Mouse (Mus musculus): ENCODE measurements around the gene Ccdc30. TPM values are rescaled to one million over a fixed set of nuclear protein-coding genes. Genes with fewer than 3 reads are reported as not detected.
A peak's percentile ranks its signal among the peaks of the same experiment; 100 is the strongest.

Gene Ccdc30
- polyA plus RNA-seq, 1 experiment from 2014 or later: 1.0 TPM

DNA sequence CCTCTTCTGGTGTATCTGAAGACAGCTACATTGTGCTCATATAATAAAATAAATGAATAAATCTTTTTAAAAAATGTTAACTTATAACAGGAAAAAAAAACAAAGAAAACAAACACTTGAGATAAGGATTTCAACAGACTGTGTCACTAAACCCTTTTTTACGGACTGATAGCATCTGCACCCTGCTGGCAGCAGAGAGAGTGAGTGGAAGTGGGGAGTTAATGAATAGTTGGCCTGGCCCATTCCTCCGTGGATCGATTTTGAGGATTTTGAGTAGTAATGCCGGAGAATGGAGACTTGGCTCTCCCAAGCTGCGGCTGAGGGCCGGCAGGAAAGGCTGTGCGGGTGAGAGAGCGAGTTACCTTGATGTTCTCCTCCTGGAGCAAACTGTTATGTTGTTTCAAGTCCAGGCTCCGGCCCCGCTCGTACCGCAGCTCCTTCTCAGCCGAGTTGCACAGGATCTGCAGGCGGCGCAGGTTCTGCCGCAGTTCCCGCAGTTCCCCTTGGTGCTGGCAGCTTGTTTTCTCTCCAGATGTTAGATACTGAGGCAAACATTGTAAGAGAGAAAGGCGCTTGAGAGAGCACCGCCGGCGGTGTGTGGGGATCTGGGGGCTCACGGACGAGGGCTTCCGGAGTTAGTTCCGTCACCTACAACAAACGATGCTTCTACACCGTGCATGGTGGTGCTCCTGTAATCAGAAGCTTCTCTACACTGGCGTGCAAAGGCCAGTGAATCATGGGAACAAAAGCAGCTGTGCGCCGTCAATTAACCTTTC is 55.9 kb downstream of the Ccdc30 start:
- peak overlapping the region; percentile 26 for H3K9ac ChIP-seq (ENCODE audit: low read depth, low read length)
- H3K4me3 ChIP-seq (ENCODE audit: low read depth, low read length): peak overlapping the region; percentile 50
- no peaks in the 10 kb centered on the region for H3K4me1 ChIP-seq (ENCODE audit: control insufficient read depth, low read depth, low read length)
- WGBS (ENCODE audit: insufficient replicate concordance): 10% methylated on average over 30 of the region's 30 CpGs
- no peaks in the 10 kb centered on the region for H3K9me3 ChIP-seq (replicated peaks; ENCODE audit: control insufficient read depth, low read length)
- no peaks in the 10 kb centered on the region for H3K27me3 ChIP-seq (ENCODE audit: control insufficient read depth, insufficient read depth, low read depth, low read length)
- ATAC-seq (ENCODE audit: low read depth): no peak
- no peak overlapping the region for H3K27ac ChIP-seq (ENCODE audit: low read length)
- H3K4me2 ChIP-seq (ENCODE audit: low read depth, low read length): peak overlapping the region; percentile 66
- no peaks in the 10 kb centered on the region for H3K36me3 ChIP-seq (ENCODE audit: control insufficient read depth, insufficient read depth)

- Histone ChIP-seq H3K36me3 (ENCODE audit: control insufficient read depth, insufficient read depth) (no peaks in the 10 kb centered on the region), H3K9me3 (replicated peaks; ENCODE audit: control insufficient read depth, low read length) (no peaks in the 10 kb centered on the region), H3K9ac (ENCODE audit: low read depth, low read length) (no peak overlapping the region), H3K4me1 (ENCODE audit: control insufficient read depth, low read depth, low read length) (no peaks in the 10 kb centered on the region), H3K4me3 (ENCODE audit: low read depth, low read length) (no peak overlapping the region), H3K27ac (ENCODE audit: low read length) (no peak overlapping the region), H3K27me3 (ENCODE audit: control insufficient read depth, insufficient read depth, low read depth, low read length) (no peaks in the 10 kb centered on the region), H3K4me2 (ENCODE audit: low read depth, low read length) (no peak overlapping the region)
- no peak for ATAC-seq (ENCODE audit: low read depth)
- WGBS (ENCODE audit: insufficient replicate concordance): 72% methylated on average over 6 of the region's 6 CpGs
Measured at GRCm38 (mm10) chr4:119345508-119345907, 69.8 kb downstream of the Ccdc30 start.

DNA sequence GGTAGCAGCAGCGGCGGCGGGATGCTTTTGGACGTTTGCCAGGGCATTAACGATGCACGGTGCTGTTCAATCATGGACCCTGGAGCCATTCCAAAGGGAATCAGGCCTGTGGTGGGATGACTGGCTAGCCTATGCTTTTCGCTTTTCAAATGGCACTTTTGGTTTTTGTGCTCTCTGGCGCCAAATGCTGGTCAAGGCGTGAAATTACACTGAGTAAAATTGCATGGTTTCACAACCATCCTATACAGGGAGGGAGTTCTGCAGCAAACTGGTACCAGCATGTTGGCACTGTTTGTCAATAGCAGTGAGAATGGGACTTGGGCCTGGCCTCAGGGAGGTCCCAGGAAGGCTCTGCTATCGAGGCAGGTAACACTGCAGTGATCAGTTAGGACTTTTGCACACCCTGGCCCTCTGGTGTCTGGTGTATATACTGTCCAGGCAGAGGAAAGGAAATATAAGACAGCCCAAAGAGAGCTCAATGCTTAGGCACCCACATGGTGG is 76.4 kb downstream of the Ccdc30 start:
- 5% methylated on average over 10 of the region's 10 CpGs for WGBS (ENCODE audit: insufficient replicate concordance)
- H3K4me1 ChIP-seq (ENCODE audit: control insufficient read depth, low read depth, low read length): no peaks in the 10 kb centered on the region
- H3K36me3 ChIP-seq (ENCODE audit: control insufficient read depth, insufficient read depth): no peaks in the 10 kb centered on the region
- no peak overlapping the region for H3K4me3 ChIP-seq (ENCODE audit: low read depth, low read length)
- H3K27ac ChIP-seq (ENCODE audit: low read length): no peak overlapping the region
- no peak overlapping the region for H3K9ac ChIP-seq (ENCODE audit: low read depth, low read length)
- H3K9me3 ChIP-seq (replicated peaks; ENCODE audit: control insufficient read depth, low read length): no peaks in the 10 kb centered on the region
- no peaks in the 10 kb centered on the region for H3K27me3 ChIP-seq (ENCODE audit: control insufficient read depth, insufficient read depth, low read depth, low read length)
- H3K4me2 ChIP-seq (ENCODE audit: low read depth, low read length): no peak overlapping the region; the same call in 1 of the 2 replicates
- ATAC-seq (ENCODE audit: low read depth): 0 out of 2 replicates have a peak, but pooled peaks have one; percentile 9

DNA sequence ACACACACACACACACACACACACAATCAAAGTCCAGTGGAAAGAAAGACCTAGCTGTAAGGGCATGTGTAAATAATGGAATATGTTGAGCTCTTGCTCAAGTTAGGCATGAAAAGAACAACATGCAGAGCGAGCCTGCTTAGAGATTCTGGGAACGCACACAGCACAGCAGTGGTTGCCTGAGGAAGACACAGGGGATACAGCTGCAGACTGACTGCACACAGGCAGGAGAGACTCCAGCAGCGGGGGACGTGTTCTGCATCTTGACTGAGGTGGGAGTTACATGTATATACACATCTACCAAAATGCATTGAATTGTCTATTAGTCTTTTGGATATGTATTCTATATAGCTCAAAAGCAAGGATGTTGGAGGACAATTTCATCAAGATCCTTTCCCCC is 76.9 kb downstream of the Ccdc30 start:
- no peaks in the 10 kb centered on the region for H3K27me3 ChIP-seq (ENCODE audit: control insufficient read depth, insufficient read depth, low read depth, low read length)
- H3K27ac ChIP-seq (ENCODE audit: low read length): no peak overlapping the region
- no peaks in the 10 kb centered on the region for H3K36me3 ChIP-seq (ENCODE audit: control insufficient read depth, insufficient read depth)
- peak; percentile 50 for ATAC-seq (ENCODE audit: low read depth)
- no peak overlapping the region; the same call in 1 of the 2 replicates for H3K4me2 ChIP-seq (ENCODE audit: low read depth, low read length)
- H3K4me1 ChIP-seq (ENCODE audit: control insufficient read depth, low read depth, low read length): no peaks in the 10 kb centered on the region
- no peak overlapping the region for H3K9ac ChIP-seq (ENCODE audit: low read depth, low read length)
- H3K4me3 ChIP-seq (ENCODE audit: low read depth, low read length): no peak overlapping the region
- no peaks in the 10 kb centered on the region for H3K9me3 ChIP-seq (replicated peaks; ENCODE audit: control insufficient read depth, low read length)
- WGBS (ENCODE audit: insufficient replicate concordance): 58% methylated on average over 4 of the region's 4 CpGs

- Histone ChIP-seq H3K9me3 (replicated peaks; ENCODE audit: control insufficient read depth, low read length) (no peaks in the 10 kb centered on the region), H3K4me3 (ENCODE audit: low read depth, low read length) (no peak overlapping the region), H3K36me3 (ENCODE audit: control insufficient read depth, insufficient read depth) (no peaks in the 10 kb centered on the region), H3K4me2 (ENCODE audit: low read depth, low read length) (no peak overlapping the region), H3K27me3 (ENCODE audit: control insufficient read depth, insufficient read depth, low read depth, low read length) (no peaks in the 10 kb centered on the region), H3K4me1 (ENCODE audit: control insufficient read depth, low read depth, low read length) (no peaks in the 10 kb centered on the region), H3K27ac (ENCODE audit: low read length) (no peak overlapping the region), H3K9ac (ENCODE audit: low read depth, low read length) (no peak overlapping the region)
- 69% methylated on average over 6 of the region's 6 CpGs for WGBS (ENCODE audit: insufficient replicate concordance)
- ATAC-seq (ENCODE audit: low read depth): no peak
Measured at GRCm38 (mm10) chr4:119333487-119333886, 81.8 kb downstream of the Ccdc30 start.

DNA sequence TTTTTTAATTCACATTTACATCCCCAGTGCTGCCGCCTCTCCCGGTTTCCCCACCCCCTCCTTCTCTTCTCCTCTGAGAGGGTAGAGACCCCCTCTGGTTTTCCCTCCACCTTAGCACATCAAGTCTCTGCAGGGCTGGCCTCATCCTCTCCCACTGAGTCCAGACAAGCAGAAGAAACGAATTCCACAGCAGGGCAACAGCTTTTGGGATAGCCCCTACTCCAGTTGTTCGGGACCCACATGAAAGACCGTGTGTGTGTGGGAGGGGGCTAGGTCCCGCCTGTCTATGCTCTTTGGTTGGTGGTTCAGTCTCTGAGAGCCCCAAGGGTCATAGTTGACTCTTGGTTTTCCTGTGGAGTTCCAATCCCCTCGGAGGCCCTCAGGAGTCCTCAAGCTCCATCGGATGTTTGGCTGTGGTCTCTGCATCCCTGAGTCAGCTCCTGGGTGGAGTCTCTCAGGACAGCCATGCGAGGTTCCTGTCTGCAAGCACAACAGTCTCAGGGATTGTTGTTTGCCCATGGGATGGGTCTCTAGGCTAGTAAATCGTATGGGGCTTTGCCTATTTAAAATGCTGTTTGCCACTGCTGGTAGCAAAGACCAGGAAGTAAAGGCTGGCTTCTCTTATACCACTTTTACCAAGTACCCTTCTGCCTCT is 94.3 kb downstream of the Ccdc30 start:
- H3K9me3 ChIP-seq (replicated peaks; ENCODE audit: control insufficient read depth, low read length): no peaks in the 10 kb centered on the region
- peak; percentile 9; the same call in 1 of the 2 replicates for ATAC-seq (ENCODE audit: low read depth)
- H3K9ac ChIP-seq (ENCODE audit: low read depth, low read length): peak overlapping the region; percentile 70; the same call in 1 of the 2 replicates
- 32% methylated on average over 10 of the region's 10 CpGs for WGBS (ENCODE audit: insufficient replicate concordance)
- H3K4me3 ChIP-seq (ENCODE audit: low read depth, low read length): peak overlapping the region; percentile 73
- H3K36me3 ChIP-seq (ENCODE audit: control insufficient read depth, insufficient read depth): peaks cover 14% of the 10 kb centered on the region
- no peaks in the 10 kb centered on the region for H3K27me3 ChIP-seq (ENCODE audit: control insufficient read depth, insufficient read depth, low read depth, low read length)
- peaks cover 11% of the 10 kb centered on the region for H3K4me1 ChIP-seq (ENCODE audit: control insufficient read depth, low read depth, low read length)
- H3K27ac ChIP-seq (ENCODE audit: low read length): peak overlapping the region; percentile 63; the same call in 1 of the 2 replicates
- peak overlapping the region; percentile 83 for H3K4me2 ChIP-seq (ENCODE audit: low read depth, low read length)

GRCm38 (mm10) chr4:119320131-119320830 is 95.0 kb downstream of the Ccdc30 start, which contains the start of gene Ppih:
Gene Ppih (minus strand): TSS chr4:119320546.
- Histone ChIP-seq H3K27me3 (ENCODE audit: control insufficient read depth, insufficient read depth, low read depth, low read length) (no peaks in the 10 kb centered on the region), H3K36me3 (ENCODE audit: control insufficient read depth, insufficient read depth) (peaks cover 17% of the 10 kb centered on the region), H3K9ac (ENCODE audit: low read depth, low read length) (peak within 1 kb of the TSS; percentile 70), H3K4me2 (ENCODE audit: low read depth, low read length) (peak within 1 kb of the TSS; percentile 83), H3K4me1 (ENCODE audit: control insufficient read depth, low read depth, low read length) (peaks cover 11% of the 10 kb centered on the region), H3K27ac (ENCODE audit: low read length) (peak within 1 kb of the TSS; percentile 63), H3K9me3 (replicated peaks; ENCODE audit: control insufficient read depth, low read length) (no peaks in the 10 kb centered on the region), H3K4me3 (ENCODE audit: low read depth, low read length) (peak within 1 kb of the TSS; percentile 73)
- under 1% methylated on average over 44 of the region's 44 CpGs for WGBS (ENCODE audit: insufficient replicate concordance)
- ATAC-seq (ENCODE audit: low read depth): peak; percentile 99

- no peaks in the 10 kb centered on the region for H3K4me1 ChIP-seq (ENCODE audit: control insufficient read depth, low read depth, low read length)
- H3K27ac ChIP-seq (ENCODE audit: low read length): no peak overlapping the region
- no peak overlapping the region for H3K4me2 ChIP-seq (ENCODE audit: low read depth, low read length)
- H3K9me3 ChIP-seq (replicated peaks; ENCODE audit: control insufficient read depth, low read length): no peaks in the 10 kb centered on the region
- H3K4me3 ChIP-seq (ENCODE audit: low read depth, low read length): no peak overlapping the region
- 65% methylated on average over 1 of the region's 1 CpGs for WGBS (ENCODE audit: insufficient replicate concordance)
- peaks cover 37% of the 10 kb centered on the region for H3K36me3 ChIP-seq (ENCODE audit: control insufficient read depth, insufficient read depth)
- no peak overlapping the region for H3K9ac ChIP-seq (ENCODE audit: low read depth, low read length)
- no peaks in the 10 kb centered on the region for H3K27me3 ChIP-seq (ENCODE audit: control insufficient read depth, insufficient read depth, low read depth, low read length)
- ATAC-seq (ENCODE audit: low read depth): no peak
Measured at GRCm38 (mm10) chr4:119313756-119314155, 101.6 kb downstream of the Ccdc30 start.
